Mouse (Mus musculus) MEL (cell line): ENCODE results near the gene Cd38. TPM values are rescaled to one million over a fixed set of nuclear protein-coding genes. Genes with fewer than 3 reads are reported as not detected.

Experiments used
- DNase-seq: peaks from one replicate; pipeline ENCODE4 v3.0.0; 2011; ENCODE audit warnings: low read depth, low spot score
- H3K27ac ChIP-seq: 2 replicates; pipeline ENCODE4 v1.5.1; 2012; ENCODE audit warnings: low read depth, mild to moderate bottlenecking, control low read depth, low read length, moderate library complexity; ENCODE audit not compliant: control insufficient read depth
- H3K27me3 ChIP-seq, 2 experiments: fragments of 150-350 bp in 1 of 2; sonication (generic) in 1 of 2; 2 replicates each; pipeline ENCODE4 v1.6.1; 2012; ENCODE audit warnings: low read length in 2 of 2, mild to moderate bottlenecking in 2 of 2, improper control_type of control experiment in 1 of 2, moderate library complexity in 1 of 2; ENCODE audit not compliant: insufficient read depth in 2 of 2, control insufficient read depth in 1 of 2
- H3K36me3 ChIP-seq, 2 experiments: 2 replicates each; pipeline ENCODE4 v1.6.1; 2012 to 2014; ENCODE audit warnings: low read length in 2 of 2, improper control_type of control experiment in 1 of 2, inconsistent platforms in 1 of 2, mild to moderate bottlenecking in 1 of 2; ENCODE audit not compliant: insufficient read depth in 2 of 2, control insufficient read depth in 1 of 2
- H3K4me1 ChIP-seq, 2 experiments: fragments of 150-350 bp in 1 of 2; sonication (generic) in 1 of 2; 2 replicates each; pipeline ENCODE4 v1.6.1; 2012; ENCODE audit warnings: low read length in 2 of 2, improper control_type of control experiment in 1 of 2, mild to moderate bottlenecking in 1 of 2; ENCODE audit not compliant: insufficient read depth in 2 of 2, control insufficient read depth in 1 of 2
- H3K4me3 ChIP-seq, 2 experiments: fragments of 150-350 bp in 1 of 2; sonication (generic) in 1 of 2; 2 replicates each; pipeline ENCODE4 v1.5.1; 2012; ENCODE audit warnings: low read depth in 2 of 2, low read length in 2 of 2, mild to moderate bottlenecking in 2 of 2, moderate library complexity in 2 of 2, control low read depth in 1 of 2, improper control_type of control experiment in 1 of 2; ENCODE audit not compliant: control insufficient read depth in 1 of 2, insufficient read depth in 1 of 2
- H3K79me2 ChIP-seq: 2 replicates; pipeline ENCODE4 v1.6.1; 2012; ENCODE audit warnings: mild to moderate bottlenecking, low read length, moderate library complexity; ENCODE audit not compliant: control insufficient read depth, poor library complexity, insufficient read depth
- H3K9ac ChIP-seq: 2 replicates; pipeline ENCODE4 v1.6.1; 2012; ENCODE audit warnings: low read depth, mild to moderate bottlenecking, control low read depth, low read length, moderate library complexity; ENCODE audit not compliant: control insufficient read depth, poor library complexity, severe bottlenecking
- H3K9me3 ChIP-seq: fragments of 150-350 bp; sonication (generic); replicated peaks from 2 replicates; pipeline ENCODE4 v1.6.1; 2012; ENCODE audit warnings: mild to moderate bottlenecking, low read length, improper control_type of control experiment, moderate library complexity; ENCODE audit not compliant: insufficient read depth
- BHLHE40 ChIP-seq: IDR thresholded peaks from 2 replicates; pipeline ENCODE4 v1.6.1; 2012; ENCODE audit warnings: low read depth, mild to moderate bottlenecking, inconsistent platforms, low read length, improper control_type of control experiment, borderline replicate concordance
- CHD1 ChIP-seq: IDR thresholded peaks from 2 replicates; pipeline ENCODE4 v1.6.1; 2012; ENCODE audit warnings: low read depth, mild to moderate bottlenecking, inconsistent platforms, low read length, improper control_type of control experiment
- CHD2 ChIP-seq: IDR thresholded peaks from 2 replicates; pipeline ENCODE4 v1.6.1; 2011; ENCODE audit warnings: low read length, improper control_type of control experiment
- CTCF ChIP-seq, 3 experiments: IDR thresholded peaks in 2 of 3; conservative IDR thresholded peaks in 1 of 3; 2 replicates each; pipeline ENCODE4 v1.5.1; 2011 to 2012; ENCODE audit warnings: low read length in 3 of 3, low read depth in 2 of 3, mild to moderate bottlenecking in 2 of 3, improper control_type of control experiment in 1 of 3, inconsistent platforms in 1 of 3, mixed read lengths in 1 of 3, moderate library complexity in 1 of 3; ENCODE audit not compliant: control insufficient read depth in 1 of 3, insufficient read depth in 1 of 3, poor library complexity in 1 of 3, severe bottlenecking in 1 of 3
- ELF1 ChIP-seq: IDR thresholded peaks from 2 replicates; pipeline ENCODE4 v1.6.1; 2014; ENCODE audit warnings: low read depth, mild to moderate bottlenecking, inconsistent platforms, low read length, improper control_type of control experiment, moderate library complexity
- GABPA ChIP-seq: IDR thresholded peaks from 2 replicates; pipeline ENCODE4 v1.6.1; 2012; ENCODE audit warnings: low read depth, mild to moderate bottlenecking, inconsistent platforms, low read length, improper control_type of control experiment, moderate library complexity
- HCFC1 ChIP-seq: IDR thresholded peaks from 2 replicates; pipeline ENCODE4 v1.6.1; 2012; ENCODE audit warnings: low read depth, mild to moderate bottlenecking, inconsistent platforms, low read length, improper control_type of control experiment, moderate library complexity
- JUND ChIP-seq: IDR thresholded peaks from 2 replicates; pipeline ENCODE4 v1.6.1; 2011; ENCODE audit warnings: low read depth, mild to moderate bottlenecking, improper control_type of control experiment, low read length
- KAT2A ChIP-seq: conservative IDR thresholded peaks from 2 replicates; pipeline ENCODE4 v1.6.1; 2012; ENCODE audit warnings: low read depth, low read length, improper control_type of control experiment, inconsistent platforms
- MAZ ChIP-seq: IDR thresholded peaks from 2 replicates; pipeline ENCODE4 v1.6.1; 2012; ENCODE audit warnings: low read depth, mild to moderate bottlenecking, inconsistent platforms, low read length, improper control_type of control experiment
- MEF2A ChIP-seq: IDR thresholded peaks from 2 replicates; pipeline ENCODE4 v1.6.1; 2014; ENCODE audit warnings: low read depth, mild to moderate bottlenecking, inconsistent platforms, low read length, improper control_type of control experiment; ENCODE audit not compliant: poor library complexity, insufficient replicate concordance, severe bottlenecking; ENCODE audit errors: extremely low read depth
- MXI1 ChIP-seq: IDR thresholded peaks from 2 replicates; pipeline ENCODE4 v1.6.1; 2011; ENCODE audit warnings: mild to moderate bottlenecking, low read depth, low read length, improper control_type of control experiment
- MYC ChIP-seq: IDR thresholded peaks from 2 replicates; pipeline ENCODE4 v1.6.1; 2011; ENCODE audit warnings: low read depth, mild to moderate bottlenecking, low read length, improper control_type of control experiment, moderate library complexity
- NELFE ChIP-seq: IDR thresholded peaks from 2 replicates; pipeline ENCODE4 v1.6.1; 2011; ENCODE audit warnings: low read depth, low read length, improper control_type of control experiment
- POLR2AphosphoS2 ChIP-seq: IDR thresholded peaks from 2 replicates; pipeline ENCODE4 v1.6.1; 2011; ENCODE audit warnings: low read length, improper control_type of control experiment
- RAD21 ChIP-seq: IDR thresholded peaks from 2 replicates; pipeline ENCODE4 v1.6.1; 2011; ENCODE audit warnings: mild to moderate bottlenecking, low read depth, low read length, improper control_type of control experiment
- RCOR1 ChIP-seq: IDR thresholded peaks from 2 replicates; pipeline ENCODE4 v1.6.1; 2012; ENCODE audit warnings: low read depth, mild to moderate bottlenecking, inconsistent platforms, low read length, improper control_type of control experiment
- SIN3A ChIP-seq: IDR thresholded peaks from 2 replicates; pipeline ENCODE4 v1.6.1; 2012; ENCODE audit warnings: low read length, improper control_type of control experiment, inconsistent platforms
- SMC3 ChIP-seq: IDR thresholded peaks from 2 replicates; pipeline ENCODE4 v1.6.1; 2011; ENCODE audit warnings: low read depth, low read length, improper control_type of control experiment
- TBP ChIP-seq: IDR thresholded peaks from 2 replicates; pipeline ENCODE4 v1.8.0; 2011; ENCODE audit warnings: low read depth, low read length, improper control_type of control experiment
- UBTF ChIP-seq: IDR thresholded peaks from 2 replicates; pipeline ENCODE4 v1.6.1; 2012; ENCODE audit warnings: low read depth, mild to moderate bottlenecking, inconsistent platforms, low read length, improper control_type of control experiment, moderate library complexity, borderline replicate concordance; ENCODE audit not compliant: insufficient read depth
- USF1 ChIP-seq: IDR thresholded peaks from 2 replicates; pipeline ENCODE4 v1.6.1; 2014; ENCODE audit warnings: low read depth, mild to moderate bottlenecking, inconsistent platforms, low read length, improper control_type of control experiment, moderate library complexity
- USF2 ChIP-seq, 2 experiments: IDR thresholded peaks; 2 replicates each; pipeline ENCODE4 v1.6.1; 2011 to 2012; ENCODE audit warnings: improper control_type of control experiment in 2 of 2, low read length in 2 of 2, borderline replicate concordance in 1 of 2, inconsistent platforms in 1 of 2, low read depth in 1 of 2, mild to moderate bottlenecking in 1 of 2; ENCODE audit not compliant: insufficient read depth in 1 of 2
- ZC3H11A ChIP-seq: IDR thresholded peaks from 2 replicates; pipeline ENCODE4 v1.6.1; 2012; ENCODE audit warnings: low read depth, mild to moderate bottlenecking, inconsistent platforms, low read length, improper control_type of control experiment
- ZKSCAN1 ChIP-seq: IDR thresholded peaks from 2 replicates; pipeline ENCODE4 v1.6.1; 2012; ENCODE audit warnings: low read depth, mild to moderate bottlenecking, inconsistent platforms, low read length, improper control_type of control experiment, moderate library complexity
- ZMIZ1 ChIP-seq: IDR thresholded peaks from 2 replicates; pipeline ENCODE4 v1.6.1; 2012; ENCODE audit warnings: low read depth, mild to moderate bottlenecking, inconsistent platforms, low read length, improper control_type of control experiment, moderate library complexity
- ZNF384 ChIP-seq: IDR thresholded peaks from 2 replicates; pipeline ENCODE4 v1.6.1; 2012; ENCODE audit warnings: low read depth, mild to moderate bottlenecking, inconsistent platforms, low read length, improper control_type of control experiment
- polyA plus RNA-seq, 2 experiments: library from polyadenylated mRNA; stranded (reverse) in 1 of 2; unstranded in 1 of 2; fragments of >175 nt in 1 of 2; fragments of >200 nt in 1 of 2; gene quantifications; 2 replicates each; pipeline versions ENCODE4 v1.2.1 to v1.2.4; 2012; ENCODE audit warnings: low replicate concordance in 2 of 2, low read depth in 1 of 2; ENCODE audit not compliant: insufficient read length in 2 of 2, insufficient read depth in 1 of 2, missing spikeins in 1 of 2
- total RNA-seq: library from RNA; depleted of rRNA; stranded (reverse); fragments of 300-350 nt; gene quantifications from 2 replicates; pipeline ENCODE4 v1.2.3, GENCODE M21; 2012

Cd38 gene
- total and polyA plus RNA-seq, 3 experiments = not detected

GRCm38 (mm10) chr5:43837372-43837771 is 31.0 kb upstream of the Cd38 start:
- DNase-seq = peak; percentile 76
- no peak overlapping the region for H3K4me3 ChIP-seq
- TF ChIP-seq MYC (no peak), ZC3H11A (peak; percentile 30; the same call in 1 of the 2 replicates), MXI1 (peak; percentile 26; the same call in 1 of the 2 replicates), CTCF (IDR thresholded peaks at IDR 0.05 in 2 of 3, conservative IDR thresholded peaks at IDR 0.05 in 1 of 3; ENCODE audit: control insufficient read depth in 1 of 3, insufficient read depth in 1 of 3, low read depth in 2 of 3, low read length in 3 of 3, poor library complexity in 1 of 3, severe bottlenecking in 1 of 3) (peak; percentile 79 to 94 (median 85)), USF1 (no peak), RAD21 (peak; percentile 62), SMC3 (peak; percentile 53), ELF1 (peak; percentile 79), SIN3A (no peak), POLR2AphosphoS2 (no peak), RCOR1 (peak; percentile 44; the same call in 1 of the 2 replicates)
- H3K36me3 ChIP-seq = no peaks in the 10 kb centered on the region; a peak in 1 of 4 replicates
- H3K9ac ChIP-seq = no peak overlapping the region
- H3K79me2 ChIP-seq = no peaks in the 10 kb centered on the region
- no peaks in the 10 kb centered on the region for H3K9me3 ChIP-seq
- no peak overlapping the region for H3K27ac ChIP-seq
- H3K27me3 ChIP-seq = no peaks in the 10 kb centered on the region
- H3K4me1 ChIP-seq = peaks cover 0 to 2% of the 10 kb centered on the region in 2 experiments; a peak in 1 of 4 replicates

GRCm38 (mm10) chr5:43841144-43842010 is 27.0 kb upstream of the Cd38 start:
- peak; percentile 92 for DNase-seq
- no peaks in the 10 kb centered on the region for H3K9me3 ChIP-seq
- peak overlapping the region; percentile 58 for H3K9ac ChIP-seq
- TF ChIP-seq MAZ (no peak), USF1 (0 out of 2 replicates have a peak, but pooled peaks have one; percentile 10), MXI1 (peak; percentile 53), UBTF (no peak), ELF1 (no peak), NELFE (no peak), JUND (0 out of 2 replicates have a peak, but pooled peaks have one; percentile 44), MEF2A (no peak), BHLHE40 (no peak), HCFC1 (no peak; the same call in 1 of the 2 replicates), CHD1 (no peak), ZMIZ1 (no peak), MYC (no peak), USF2 (IDR thresholded peaks at IDR 0.05; ENCODE audit: borderline replicate concordance in 1 of 2, insufficient read depth in 1 of 2, low read depth in 1 of 2, low read length in 2 of 2) (no peak), ZKSCAN1 (no peak), TBP (no peak), RAD21 (peak; percentile 97), CHD2 (no peak), SIN3A (peak; percentile 32; the same call in 1 of the 2 replicates), ZC3H11A (peak; percentile 85), ZNF384 (no peak), SMC3 (peak; percentile 84), KAT2A (no peak), GABPA (no peak)

More at GRCm38 (mm10) chr5:43841144-43842010, 27.0 kb upstream of the Cd38 start:
- peak overlapping the region; percentile 77 to 82 for H3K4me3 ChIP-seq
- H3K79me2 ChIP-seq = no peaks in the 10 kb centered on the region
- no peaks in the 10 kb centered on the region; a peak in 1 of 4 replicates for H3K36me3 ChIP-seq
- peaks cover 0 to 2% of the 10 kb centered on the region in 2 experiments; a peak in 1 of 4 replicates for H3K4me1 ChIP-seq
- no peaks in the 10 kb centered on the region for H3K27me3 ChIP-seq
- H3K27ac ChIP-seq = no peak overlapping the region
